Mouse (Mus musculus): ENCODE results near the gene Rassf7.
"Not testable (repeated sequence)": the region's sequence is repeated elsewhere in the genome, so short reads cannot be mapped to it uniquely, and the experiment has no call there.

Rassf7 gene

DNA sequence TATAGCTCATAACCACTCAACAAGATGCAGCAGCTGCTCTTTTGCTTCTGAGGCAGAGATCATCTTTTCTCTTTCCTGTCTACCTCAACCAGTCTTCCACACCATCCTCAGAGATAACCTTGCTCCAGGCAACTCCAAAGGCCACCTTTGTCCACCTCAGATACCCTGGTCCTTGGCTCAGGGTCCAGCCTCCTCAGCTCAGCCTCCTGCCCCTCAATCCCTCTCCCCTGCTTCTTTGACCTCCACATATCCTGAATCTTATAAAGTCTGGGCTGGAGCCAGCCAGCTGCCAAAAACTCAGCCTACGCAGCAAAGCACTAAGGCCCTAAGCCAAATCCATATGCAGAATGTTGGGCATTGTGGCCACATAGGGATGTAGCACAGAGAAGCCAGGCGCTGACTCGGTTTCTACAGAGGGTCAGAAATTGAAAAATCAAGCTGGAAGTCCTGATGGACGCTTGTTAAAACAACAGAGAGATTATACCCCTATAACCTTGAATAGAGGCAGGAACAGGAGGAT is 7.1 kb downstream of the Rassf7 start:
- no peak for DNase-seq (ENCODE audit: low spot score)

DNA sequence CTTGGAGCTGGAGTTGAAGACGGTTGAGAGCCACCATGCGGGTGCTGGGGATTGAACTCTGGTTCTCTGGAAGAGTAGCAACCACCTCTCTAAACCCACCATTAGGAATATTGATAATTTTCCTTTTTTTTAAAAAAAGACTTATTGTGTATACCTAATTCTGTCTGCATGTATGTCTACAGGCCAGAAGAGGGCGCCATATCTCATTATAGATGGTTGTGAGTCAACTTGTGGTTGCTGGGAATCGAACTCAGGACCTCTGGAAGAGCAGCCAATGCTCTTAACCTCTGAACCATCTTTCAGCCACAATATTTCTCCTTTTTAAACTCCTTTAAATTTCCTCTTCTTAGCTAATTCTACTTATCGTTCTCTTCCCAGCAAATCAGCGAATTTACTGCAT is 10.9 kb downstream of the Rassf7 start:
- DNase-seq (ENCODE audit: low spot score) = no peak

DNA sequence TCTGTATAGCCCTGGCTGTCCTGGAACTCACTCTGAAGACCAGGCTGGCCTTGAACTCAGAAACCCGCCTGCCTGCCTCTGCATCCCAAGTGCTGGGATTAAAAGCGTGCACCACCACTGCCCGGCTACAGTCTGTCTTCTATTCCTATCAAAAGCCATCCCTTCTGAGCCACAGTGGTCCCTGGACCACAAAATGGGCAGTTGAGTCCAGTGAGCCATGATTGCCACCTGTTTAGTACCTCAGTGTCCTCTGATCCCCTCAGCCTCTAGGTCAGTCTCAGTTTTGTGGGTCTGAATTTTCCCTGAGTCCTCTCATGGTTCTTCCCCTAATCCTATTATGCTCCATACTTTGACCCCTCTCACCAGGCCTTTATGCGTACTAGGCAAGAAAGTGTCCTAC is 12.1 kb downstream of the Rassf7 start:
- DNase-seq (ENCODE audit: low spot score) = no peak

DNA sequence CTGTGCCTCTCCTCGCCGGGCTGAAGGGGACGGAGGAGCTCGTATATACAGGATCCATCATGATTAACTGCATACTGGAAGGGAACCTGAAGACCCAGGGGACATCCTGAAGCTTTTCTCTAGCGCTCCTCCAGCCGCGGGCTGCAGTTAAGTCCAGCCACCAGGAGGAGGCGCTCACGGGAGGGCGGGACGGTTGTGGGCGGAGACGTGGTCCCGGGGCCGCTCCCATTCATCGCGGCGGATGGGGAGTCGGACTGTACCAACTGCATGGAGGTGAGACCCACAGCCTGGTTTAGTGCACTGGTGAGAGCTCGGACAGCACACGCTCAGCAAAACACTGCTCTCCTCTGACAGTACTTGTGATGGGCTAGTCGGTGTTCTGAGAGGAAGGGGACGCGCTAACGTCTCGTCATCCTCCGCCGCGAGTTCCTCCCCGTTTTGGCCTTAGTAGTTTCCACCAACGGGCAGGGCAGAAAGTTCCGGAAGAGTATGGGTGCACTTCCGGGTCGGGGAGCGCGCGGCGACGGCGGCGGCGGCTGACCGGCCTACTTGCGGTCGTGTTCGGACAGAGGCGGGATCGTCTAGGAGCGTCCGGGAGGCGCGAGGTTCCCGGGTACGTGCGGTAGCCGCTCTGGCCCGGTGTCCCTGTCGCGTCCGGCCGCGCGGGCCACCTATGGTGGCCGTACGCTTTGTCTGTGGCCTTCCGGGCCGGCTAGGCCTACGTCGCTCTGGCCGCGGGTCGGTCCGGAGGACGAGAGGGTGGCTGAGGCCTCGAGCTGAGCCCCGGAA is 12.8 kb downstream of the Rassf7 start, which contains the start of gene Phrf1:
TSS of gene Phrf1 (plus strand) at position 506 of the 789 bp plus-strand sequence.
- peak; percentile 87 for DNase-seq (ENCODE audit: low spot score)

DNA sequence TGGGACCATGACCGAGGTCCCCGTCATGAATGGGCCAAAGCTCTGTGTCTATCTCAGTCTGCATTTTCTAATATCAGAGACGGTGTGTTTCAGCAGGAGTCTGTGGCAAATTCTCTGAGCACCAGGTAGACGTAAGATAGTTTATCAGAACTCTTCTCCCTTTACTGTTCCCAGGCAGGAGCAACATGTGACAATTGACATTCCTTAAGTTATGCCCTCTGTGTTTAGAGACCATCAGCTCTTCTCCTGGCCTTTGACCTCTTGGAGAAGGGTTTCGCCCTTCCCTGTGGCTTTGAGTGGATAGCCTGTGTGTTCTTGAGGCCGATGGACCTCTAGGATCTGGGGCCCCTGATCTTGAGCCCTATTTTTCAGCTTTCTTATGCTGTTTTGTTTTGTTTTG is 14.0 kb downstream of the Rassf7 start:
- no peak for DNase-seq (ENCODE audit: low spot score)

DNA sequence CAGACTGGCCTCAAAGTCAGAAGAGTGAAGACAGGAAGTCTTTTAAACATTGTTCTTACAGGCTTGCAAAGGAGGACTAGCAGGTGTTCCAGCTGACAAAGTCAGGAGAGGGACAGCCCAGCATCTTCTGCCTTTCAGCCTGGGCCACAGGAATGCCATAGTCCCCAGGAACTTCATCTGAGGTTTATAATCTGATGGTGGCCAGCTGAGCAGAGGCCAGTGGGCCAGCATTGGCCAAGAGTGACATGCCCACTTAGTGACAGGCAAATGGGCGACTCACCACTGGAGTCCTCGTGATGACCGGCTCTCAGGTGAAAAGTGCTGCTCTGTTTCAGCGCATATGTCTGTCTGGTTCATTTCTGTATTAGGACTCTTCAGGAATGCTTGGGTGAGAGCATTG is 14.9 kb downstream of the Rassf7 start:
- no peak for DNase-seq (ENCODE audit: low spot score)

DNA sequence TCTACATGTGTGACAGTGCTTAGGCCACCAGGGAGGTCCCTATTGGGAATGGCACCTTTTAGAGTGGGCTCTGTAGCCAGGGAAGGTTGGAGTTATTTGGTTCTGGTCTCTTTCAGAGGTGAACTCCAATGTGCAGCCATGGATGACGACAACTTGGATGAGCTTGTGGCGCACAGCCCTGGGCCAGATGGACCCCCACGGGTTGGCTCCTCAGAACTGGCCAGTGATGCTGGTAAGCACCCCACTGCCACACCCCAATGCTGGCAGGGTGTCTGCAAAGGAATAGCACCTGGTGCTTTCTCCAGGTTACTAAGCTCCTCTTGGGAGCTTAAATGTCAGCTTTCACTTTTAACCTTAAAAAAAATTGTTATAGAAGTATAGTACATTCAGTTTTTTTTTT is 15.5 kb downstream of the Rassf7 start:
- no peak for DNase-seq (ENCODE audit: low spot score)

DNA sequence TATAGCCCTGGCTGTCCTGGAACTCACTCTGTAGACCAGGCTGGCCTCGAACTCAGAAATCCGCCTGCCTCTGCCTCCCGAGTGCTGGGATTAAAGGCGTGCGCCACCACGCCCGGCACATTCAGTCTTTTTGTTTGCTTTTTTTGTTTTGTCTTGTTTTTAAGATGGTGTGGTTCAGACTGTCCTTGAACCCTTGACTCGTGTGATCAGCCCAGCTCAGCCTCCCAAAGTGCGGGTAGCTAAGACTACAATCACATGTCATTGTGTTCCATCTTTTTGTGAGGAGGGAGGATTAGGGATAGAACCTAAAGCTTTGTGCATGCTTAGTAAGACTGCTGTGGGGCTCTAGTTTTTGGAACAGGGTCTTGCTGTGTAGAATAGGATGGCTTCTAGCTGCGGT is 15.9 kb downstream of the Rassf7 start:
- DNase-seq (ENCODE audit: low spot score) = no peak

DNA sequence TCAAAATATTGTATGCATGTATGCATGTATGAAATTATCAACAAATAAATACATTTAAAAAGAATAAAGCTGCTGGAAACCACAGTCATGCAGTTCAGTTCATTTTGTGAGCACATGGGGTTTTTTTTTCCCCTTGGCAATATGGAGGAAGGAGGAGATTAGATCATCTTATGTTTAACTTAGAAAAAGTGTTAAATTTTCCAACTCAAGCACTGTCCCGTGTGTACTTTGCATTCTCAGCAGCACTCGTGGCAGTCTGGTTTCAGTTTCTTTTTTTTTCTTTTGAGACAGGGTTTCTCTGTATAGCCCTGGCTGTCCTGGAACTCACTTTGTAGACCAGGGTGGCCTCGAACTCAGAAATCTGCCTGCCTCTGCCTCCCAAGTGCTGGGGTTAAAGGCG is 34.8 kb downstream of the Rassf7 start:
- DNase-seq (ENCODE audit: low spot score) = not testable (repeated sequence)

DNA sequence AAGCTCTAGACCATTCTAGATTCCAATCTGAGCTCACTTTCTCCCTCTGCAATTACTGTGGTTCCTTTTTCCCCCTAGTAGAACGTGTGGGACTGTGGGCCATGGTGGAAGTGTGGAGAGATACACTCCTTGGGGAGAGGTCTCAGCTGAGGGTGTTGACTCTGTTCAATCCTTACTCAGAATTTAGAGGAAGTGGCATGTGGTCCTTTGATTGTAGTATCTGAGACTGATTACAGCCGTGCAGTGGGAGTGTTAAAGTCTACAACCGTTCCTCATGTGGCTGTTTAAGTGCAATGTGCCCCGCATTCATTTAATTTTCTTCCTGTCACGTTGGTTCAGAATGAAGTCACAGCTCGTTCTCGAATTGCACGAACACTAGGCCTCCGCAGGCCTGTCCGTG is 40.5 kb downstream of the Rassf7 start:
- DNase-seq (ENCODE audit: low spot score) = no peak

DNA sequence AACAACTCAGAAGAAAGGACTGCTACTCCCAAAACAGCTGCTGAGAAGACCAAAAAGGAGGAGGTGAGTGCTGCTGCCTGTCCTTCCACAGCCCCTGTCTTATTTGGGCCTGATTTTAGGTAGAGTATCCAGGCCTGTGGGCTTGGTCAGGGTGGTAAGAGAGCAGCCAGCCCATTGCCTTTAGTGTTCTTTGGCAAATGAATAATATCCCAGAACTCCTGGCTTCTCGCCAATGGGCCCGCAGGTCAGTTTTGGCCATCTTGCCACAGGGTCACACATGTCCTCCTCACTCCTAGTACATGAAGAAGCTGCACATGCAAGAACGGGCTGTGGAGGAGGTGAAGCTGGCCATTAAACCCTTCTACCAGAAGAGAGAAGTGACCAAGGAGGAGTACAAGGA is 45.8 kb downstream of the Rassf7 start:
- DNase-seq (ENCODE audit: low spot score) = no peak

DNA sequence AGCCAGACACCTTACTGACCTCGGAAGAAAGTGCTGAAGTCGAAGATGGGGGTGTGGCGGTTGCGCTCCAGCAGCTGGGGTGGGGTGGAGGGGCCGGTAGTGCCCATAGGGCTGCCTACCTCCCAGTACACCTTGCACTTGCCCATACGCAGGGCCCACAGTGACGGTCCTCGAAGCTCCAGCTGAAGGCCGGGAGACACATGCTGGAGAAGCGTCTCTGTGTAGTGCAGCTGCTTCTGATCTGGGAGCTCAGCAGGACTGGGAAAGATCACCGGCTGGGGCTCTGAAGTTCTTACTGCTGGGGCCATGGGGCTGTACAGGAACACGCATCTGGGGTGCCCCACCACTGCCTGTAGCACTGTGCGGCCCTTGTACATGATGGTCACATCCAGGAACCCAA is 48.0 kb downstream of the Rassf7 start:
- no peak for DNase-seq (ENCODE audit: low spot score)

DNA sequence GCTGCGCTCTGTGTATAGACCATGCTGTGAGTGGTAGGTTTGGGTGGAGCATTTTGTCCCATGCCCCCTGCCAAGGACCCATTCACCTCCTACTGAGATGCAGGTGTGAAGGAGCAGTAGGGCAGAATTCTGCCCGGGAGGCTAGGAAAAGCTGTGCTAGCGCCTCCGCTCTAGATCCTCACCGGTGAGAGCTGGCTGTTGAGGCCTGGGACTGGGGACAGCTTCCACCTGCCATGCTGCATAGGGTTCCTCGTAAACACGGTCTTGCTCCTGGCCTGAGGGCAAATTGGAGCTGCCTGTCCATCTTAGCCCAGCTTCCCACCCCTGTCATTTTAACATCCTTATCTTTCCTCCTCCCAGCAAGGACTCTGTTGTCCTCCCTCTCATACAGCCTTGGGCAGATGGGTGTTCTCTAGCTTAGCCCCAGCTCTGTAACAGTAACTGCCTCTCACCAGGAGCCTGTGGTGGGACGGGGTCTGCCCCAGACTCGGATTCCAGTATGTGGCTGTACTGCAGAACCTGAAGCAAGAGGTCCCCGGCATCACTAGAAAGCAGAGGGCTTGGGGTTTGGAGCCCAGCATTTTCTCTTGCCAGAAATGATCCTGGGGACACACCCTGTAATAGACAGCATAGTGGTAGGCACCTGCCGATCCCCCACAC is 48.5 kb downstream of the Rassf7 start:
- no peak for DNase-seq (ENCODE audit: low spot score)

DNA sequence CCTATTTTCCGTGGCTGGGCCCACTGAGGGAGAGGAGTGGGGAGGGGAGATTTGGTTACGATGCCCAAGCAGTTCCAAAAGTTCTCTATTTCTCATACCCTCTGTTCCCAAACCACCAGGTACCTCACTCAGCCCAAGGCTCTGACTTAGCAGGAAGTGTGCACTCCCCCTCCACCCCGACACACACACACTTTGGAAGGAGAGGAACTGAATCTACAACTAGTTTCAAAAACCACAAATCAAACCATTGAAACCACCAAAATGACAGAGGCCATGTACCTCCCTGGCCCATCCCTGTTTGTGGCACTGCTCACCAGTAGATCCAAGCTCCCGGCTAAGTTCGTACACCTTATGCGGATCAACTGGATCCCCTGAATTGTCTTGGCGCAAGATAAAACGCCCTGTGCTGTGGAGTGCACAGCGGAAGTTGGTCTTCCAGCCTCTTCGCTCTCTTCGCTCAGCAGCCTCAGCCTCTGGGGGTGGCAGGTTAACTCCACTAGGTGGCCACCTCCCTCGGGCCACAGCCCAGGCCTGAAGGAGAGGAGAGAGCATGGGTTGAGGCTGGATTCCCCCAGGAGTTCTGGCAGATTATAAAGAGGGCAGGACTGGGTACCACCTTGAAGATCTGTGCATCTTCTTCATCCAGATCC is 49.2 kb downstream of the Rassf7 start:
- DNase-seq (ENCODE audit: low spot score) = peak; percentile 74

DNA sequence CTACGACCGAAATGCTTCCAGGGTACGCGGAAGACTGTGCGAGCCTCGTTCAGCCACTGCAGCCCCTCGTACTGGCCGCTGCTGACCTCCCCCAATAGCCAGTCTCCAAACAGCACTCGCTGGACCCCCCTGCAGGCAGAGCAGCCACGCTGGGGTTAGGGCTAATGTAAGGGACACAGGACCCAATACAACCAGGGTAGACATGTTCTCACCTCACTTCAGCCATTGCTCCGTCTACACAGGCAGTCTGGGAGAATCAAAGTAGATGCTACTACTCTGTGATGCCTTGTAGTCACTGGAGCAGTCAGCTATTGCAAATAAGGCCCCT is 49.7 kb downstream of the Rassf7 start:
- DNase-seq (ENCODE audit: low spot score) = peak; percentile 27

DNA sequence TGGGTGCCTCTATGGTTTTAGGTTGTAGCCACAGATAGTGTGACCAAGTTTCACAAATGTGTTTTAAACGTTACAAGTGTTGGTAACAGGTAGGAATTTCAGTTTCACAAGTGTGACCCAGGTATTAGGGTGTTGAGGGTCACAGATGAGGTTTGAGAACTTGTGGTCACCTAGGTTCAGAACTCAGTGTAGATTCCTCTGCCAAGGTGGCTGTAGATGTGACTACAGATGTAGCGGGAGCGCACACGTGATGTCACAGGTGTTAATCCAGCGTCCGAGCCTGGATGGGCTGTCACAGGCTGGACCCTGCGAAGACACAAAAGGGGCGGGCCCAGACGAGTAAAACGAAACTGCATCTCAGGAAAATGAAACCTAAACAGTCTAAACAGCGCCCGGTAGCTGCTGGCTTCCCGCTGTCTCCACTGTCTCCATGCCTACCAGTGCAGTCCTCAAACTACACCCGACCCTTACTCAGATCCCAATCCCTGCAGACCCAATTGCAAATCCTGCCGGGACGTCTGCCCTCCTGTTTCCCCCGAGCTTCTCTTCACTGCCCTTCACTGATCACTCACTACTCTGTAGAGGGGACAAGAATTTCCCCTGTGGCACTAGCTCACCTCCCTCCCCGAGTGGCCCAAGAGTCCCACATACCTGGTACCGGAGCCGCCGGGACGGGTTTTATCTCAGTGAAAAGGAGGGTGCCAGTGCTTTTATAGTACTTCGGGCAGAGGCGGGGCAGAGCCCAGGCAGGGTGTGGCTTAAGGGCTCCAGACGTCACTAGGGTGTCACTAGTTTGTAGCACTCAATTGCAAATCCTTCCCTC is 50.3 kb downstream of the Rassf7 start, which contains the start of gene Irf7:
TSS of gene Irf7 (minus strand) at position 743 of the 823 bp plus-strand sequence.
- DNase-seq (ENCODE audit: low spot score) = peak; percentile 90

Measured in T-cell, adult 2 months (primary cell).